Mouse (Mus musculus) midbrain, postnatal 0 days (tissue): Measurements from ENCODE around the gene Casp6. TPM values are rescaled to one million over a fixed set of nuclear protein-coding genes. Genes with fewer than 3 reads are reported as not detected.
A peak's percentile ranks its signal among the peaks of the same experiment; 100 is the strongest.

Experiments
- ATAC-seq: fragments of 200-750 bp; cut with Nextera tagmentation; 2 replicates; pipeline ENCODE4 v1.8.0; 2017; ENCODE audit warnings: moderate number of reproducible peaks, mild to moderate bottlenecking, moderate TSS enrichment, moderate library complexity; ENCODE audit not compliant: low FRiP score
- DNase-seq: peaks from one replicate; pipeline ENCODE4 v3.0.0-alpha.2; 2015; ENCODE audit warnings: low spot score
- H3K27ac ChIP-seq: fragments of 300-500 bp; sonication (generic); 2 replicates; pipeline ENCODE4 v1.5.1; 2014; ENCODE audit warnings: low read depth, mild to moderate bottlenecking, low read length, mixed read lengths
- H3K27me3 ChIP-seq: fragments of 300-500 bp; sonication (generic); 2 replicates; pipeline ENCODE4 v1.6.1; 2014; ENCODE audit warnings: low read length, control low read depth, mixed read lengths; ENCODE audit not compliant: insufficient read depth
- H3K36me3 ChIP-seq: fragments of 300-500 bp; sonication (generic); 2 replicates; pipeline ENCODE4 v1.6.1; 2014; ENCODE audit warnings: low read length, control low read depth, mixed read lengths; ENCODE audit not compliant: insufficient read depth
- H3K4me1 ChIP-seq: fragments of 300-500 bp; sonication (generic); 2 replicates; pipeline ENCODE4 v1.6.1; 2014; ENCODE audit warnings: mild to moderate bottlenecking, control low read depth, antibody characterized with exemption, low read length, mixed read lengths; ENCODE audit not compliant: insufficient read depth
- H3K4me2 ChIP-seq: fragments of 300-500 bp; sonication (generic); 2 replicates; pipeline ENCODE4 v1.6.1; 2014; ENCODE audit warnings: low read depth, mild to moderate bottlenecking, low read length, mixed read lengths; ENCODE audit not compliant: poor library complexity, severe bottlenecking
- H3K4me3 ChIP-seq: fragments of 300-500 bp; sonication (generic); 2 replicates; pipeline ENCODE4 v1.5.1; 2014; ENCODE audit warnings: low read depth, mild to moderate bottlenecking, low read length, moderate library complexity
- H3K9ac ChIP-seq: fragments of 300-500 bp; sonication (generic); replicated peaks from 2 replicates; pipeline ENCODE4 v1.6.1; 2014; ENCODE audit warnings: mild to moderate bottlenecking, low read length, moderate library complexity, mixed read lengths; ENCODE audit not compliant: poor library complexity, severe bottlenecking
- H3K9me3 ChIP-seq: fragments of 300-500 bp; sonication (generic); 2 replicates; pipeline ENCODE4 v1.6.1; 2016; ENCODE audit warnings: low read length, control low read depth
- CTCF ChIP-seq: IDR thresholded peaks from 2 replicates; pipeline ENCODE4 v1.5.1; 2016; ENCODE audit warnings: antibody characterized with exemption, mild to moderate bottlenecking
- WGBS: fragments of 180-500 bp; shearing (Covaris S2); extraction: QIAGEN DNeasy Blood & Tissue Kit; methylation state at CpG from one replicate; pipeline ENCODE4 v1.1.7; 2014; 5-methylcytosine and 5-hydroxymethylcytosine counted together
- polyA plus RNA-seq: library from polyadenylated mRNA; unstranded; fragments of >200 nt; fragmentation: Nextera tagmentation; extraction: Ambion mirVana; gene quantifications from 2 replicates; pipeline ENCODE4 v1.2.1, GENCODE M21; 2015
- total RNA-seq: library from RNA; depleted of rRNA; stranded (reverse); fragments of >200 nt; gene quantifications from 2 replicates; pipeline ENCODE4 v1.2.3, GENCODE M21; 2014

Casp6 gene
- total and polyA plus RNA-seq, 2 experiments from 2014 or later = 7.0 to 13.4 TPM

GRCm38 (mm10) chr3:129930213-129930778 is 29.1 kb downstream of the Casp6 start:
- Histone ChIP-seq H3K4me2 (no peak overlapping the region), H3K4me1 (no peaks in the 10 kb centered on the region), H3K36me3 (no peaks in the 10 kb centered on the region), H3K27ac (no peak overlapping the region), H3K9me3 (no peaks in the 10 kb centered on the region), H3K4me3 (no peak overlapping the region), H3K27me3 (no peaks in the 10 kb centered on the region), H3K9ac (no peak overlapping the region)
- WGBS = 77% methylated on average over 5 of the region's 6 CpGs
- ATAC-seq (no peak), DNase-seq (no peak)
- TF ChIP-seq CTCF = no peak

DNA sequence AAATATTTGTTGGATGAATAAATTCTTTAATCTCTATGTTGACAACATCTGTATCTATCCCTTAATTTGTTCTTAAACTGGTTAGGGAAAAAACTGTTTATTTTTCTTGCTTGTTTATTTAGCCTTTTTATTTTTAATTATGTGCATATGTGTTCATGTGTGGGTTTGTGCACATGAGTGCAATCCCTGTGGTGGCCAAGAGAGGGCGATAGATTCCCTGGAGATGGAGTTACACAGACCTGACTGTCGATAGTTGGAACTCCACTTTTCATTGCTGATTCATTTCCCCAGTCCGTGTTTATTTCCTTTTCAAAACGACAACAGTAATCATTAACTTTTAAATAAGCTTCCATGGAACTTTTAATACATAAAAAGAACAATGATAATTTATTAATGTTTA is 31.2 kb downstream of the Casp6 start:
- no peak for ATAC-seq
- peak; percentile 54 for TF ChIP-seq CTCF
- no peak for DNase-seq
- Histone ChIP-seq H3K4me1 (no peaks in the 10 kb centered on the region), H3K9ac (no peak overlapping the region), H3K27ac (no peak overlapping the region), H3K36me3 (no peaks in the 10 kb centered on the region), H3K4me2 (no peak overlapping the region), H3K4me3 (no peak overlapping the region), H3K9me3 (no peaks in the 10 kb centered on the region), H3K27me3 (no peaks in the 10 kb centered on the region)
- 52% methylated on average over 4 of the region's 4 CpGs for WGBS

DNA sequence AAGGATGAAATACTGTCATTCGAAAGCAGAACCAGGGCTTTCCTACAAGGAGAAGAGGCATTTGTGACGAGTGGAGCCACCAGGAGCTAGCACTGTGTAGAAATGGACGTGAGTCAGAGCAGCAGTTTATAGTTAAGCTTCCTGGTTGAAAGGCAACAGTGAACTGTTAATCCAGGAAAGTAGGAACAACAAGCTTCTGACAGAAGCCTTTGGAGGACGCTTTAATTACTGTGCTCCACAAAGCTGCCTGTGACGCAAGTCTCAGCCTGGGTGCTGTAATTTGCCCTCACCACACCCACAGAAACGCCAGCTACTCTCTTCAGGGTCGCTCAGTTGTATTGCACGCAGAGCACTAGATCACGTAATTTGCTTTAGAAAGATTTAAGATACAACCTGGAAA is 35.3 kb downstream of the Casp6 start:
- ATAC-seq = no peak

DNA sequence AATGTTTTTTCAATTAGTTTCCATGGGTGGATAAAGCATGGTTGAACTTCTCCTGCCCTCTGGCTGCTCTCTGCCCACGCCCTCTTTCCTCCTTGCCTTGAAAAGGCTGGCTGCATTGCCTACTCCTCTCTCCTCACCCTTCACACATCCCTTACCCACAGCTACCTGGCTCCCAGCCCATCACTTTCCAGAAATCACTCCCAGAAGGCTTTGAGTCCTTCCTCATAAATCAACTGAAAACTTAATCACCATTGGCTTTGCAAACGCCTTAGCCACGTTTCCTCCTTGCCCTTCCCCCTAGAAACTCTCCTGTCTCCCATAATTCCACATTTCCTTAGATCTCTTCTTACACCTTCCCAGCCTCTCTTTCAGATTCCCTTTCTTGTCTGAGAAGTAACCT is 36.6 kb downstream of the Casp6 start:
- H3K4me1 ChIP-seq = no peaks in the 10 kb centered on the region
- H3K9me3 ChIP-seq = no peaks in the 10 kb centered on the region
- no peaks in the 10 kb centered on the region for H3K36me3 ChIP-seq
- no peak overlapping the region for H3K9ac ChIP-seq
- H3K27ac ChIP-seq = no peak overlapping the region
- no peak overlapping the region for H3K4me2 ChIP-seq
- ATAC-seq (no peak), DNase-seq (no peak)
- WGBS = 61% methylated on average over 3 of the region's 3 CpGs
- no peaks in the 10 kb centered on the region for H3K27me3 ChIP-seq
- no peak overlapping the region for H3K4me3 ChIP-seq
- TF ChIP-seq CTCF = no peak

More for the DNA sequence above, 35.3 kb downstream of the Casp6 start:
- Histone ChIP-seq H3K4me1 (no peaks in the 10 kb centered on the region), H3K4me2 (no peak overlapping the region), H3K9ac (no peak overlapping the region), H3K27me3 (no peaks in the 10 kb centered on the region), H3K36me3 (no peaks in the 10 kb centered on the region), H3K4me3 (no peak overlapping the region), H3K27ac (no peak overlapping the region), H3K9me3 (no peaks in the 10 kb centered on the region)
- TF ChIP-seq CTCF = no peak
- DNase-seq = no peak
- WGBS = 57% methylated on average over 9 of the region's 9 CpGs

DNA sequence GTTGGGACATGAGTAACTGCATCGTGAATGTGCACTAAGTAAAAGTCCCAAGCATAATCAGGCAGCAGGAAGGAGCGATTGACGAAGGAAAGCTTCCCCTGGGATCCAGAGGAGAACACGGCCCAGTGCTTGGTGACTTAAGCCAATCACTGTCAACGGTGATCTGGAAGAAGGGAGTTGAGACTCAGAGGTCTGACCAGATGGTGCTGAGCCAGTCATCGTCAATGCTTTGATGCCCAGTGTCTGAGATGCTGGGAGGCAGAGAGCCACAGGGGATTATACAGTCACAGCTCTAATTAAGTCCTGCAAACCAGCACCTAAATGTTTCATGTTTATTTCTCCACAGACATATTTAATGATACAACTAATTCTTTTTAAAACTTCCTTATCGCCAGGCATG is 37.8 kb downstream of the Casp6 start:
- 38% methylated on average over 7 of the region's 7 CpGs for WGBS
- Histone ChIP-seq H3K4me1 (no peaks in the 10 kb centered on the region), H3K9ac (no peak overlapping the region), H3K4me2 (no peak overlapping the region), H3K9me3 (no peaks in the 10 kb centered on the region), H3K27me3 (no peaks in the 10 kb centered on the region), H3K27ac (no peak overlapping the region), H3K4me3 (no peak overlapping the region), H3K36me3 (no peaks in the 10 kb centered on the region)
- DNase-seq = peak; percentile 15
- ATAC-seq = no peak
- TF ChIP-seq CTCF = no peak

DNA sequence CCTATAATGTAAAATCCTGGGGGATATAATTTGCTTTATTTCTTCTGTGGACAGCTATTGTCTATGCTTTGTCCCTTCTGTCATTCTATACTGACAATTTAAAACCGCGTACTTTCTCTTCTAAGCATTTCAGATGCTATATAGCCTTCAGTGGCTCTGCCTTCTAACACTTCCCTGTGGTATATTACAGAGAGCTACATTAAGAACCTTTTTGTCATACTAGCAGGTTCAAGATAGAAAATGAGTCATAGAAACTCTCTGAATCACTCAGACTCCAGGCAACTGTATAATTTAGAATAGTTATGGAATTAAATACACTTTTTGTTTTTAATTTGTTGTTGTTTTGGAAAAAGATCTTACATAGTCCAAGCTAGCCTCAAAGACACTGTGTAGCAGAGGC is 39.6 kb downstream of the Casp6 start:
- H3K9me3 ChIP-seq = no peaks in the 10 kb centered on the region
- H3K4me2 ChIP-seq = no peak overlapping the region
- H3K27me3 ChIP-seq = no peaks in the 10 kb centered on the region
- H3K36me3 ChIP-seq = no peaks in the 10 kb centered on the region
- H3K4me3 ChIP-seq = no peak overlapping the region
- TF ChIP-seq CTCF = no peak
- no peak for DNase-seq
- ATAC-seq = no peak
- H3K4me1 ChIP-seq = no peaks in the 10 kb centered on the region
- H3K9ac ChIP-seq = no peak overlapping the region
- H3K27ac ChIP-seq = no peak overlapping the region
- 93% methylated on average over 2 of the region's 2 CpGs for WGBS
